Mouse (Mus musculus): Measurements from ENCODE around the gene Rab30.

- no peak for TF ChIP-seq CTCF (IDR thresholded peaks at IDR 0.05; ENCODE audit: low read depth)
- TF ChIP-seq EP300 (optimal IDR thresholded peaks at IDR 0.05): no peak
Measured at GRCm38 (mm10) chr7:92783166-92783806, 41.9 kb downstream of the Rab30 start.
